Mouse (Mus musculus) regulatory T cell (primary cell): Measurements from ENCODE around the gene Braf.
"Not testable (repeated sequence)": the region's sequence is repeated elsewhere in the genome, so short reads cannot be mapped to it uniquely, and the experiment has no call there.

ENCODE experiments used
- in situ Hi-C: fragments of 300-600 bp; cut with MboI, MseI; formaldehyde crosslinking; loops from one replicate; pipeline ENCODE4 v1.15.1; 2025; ENCODE audit warnings: high pct_unique_total_duplicates

The Braf gene

DNA sequence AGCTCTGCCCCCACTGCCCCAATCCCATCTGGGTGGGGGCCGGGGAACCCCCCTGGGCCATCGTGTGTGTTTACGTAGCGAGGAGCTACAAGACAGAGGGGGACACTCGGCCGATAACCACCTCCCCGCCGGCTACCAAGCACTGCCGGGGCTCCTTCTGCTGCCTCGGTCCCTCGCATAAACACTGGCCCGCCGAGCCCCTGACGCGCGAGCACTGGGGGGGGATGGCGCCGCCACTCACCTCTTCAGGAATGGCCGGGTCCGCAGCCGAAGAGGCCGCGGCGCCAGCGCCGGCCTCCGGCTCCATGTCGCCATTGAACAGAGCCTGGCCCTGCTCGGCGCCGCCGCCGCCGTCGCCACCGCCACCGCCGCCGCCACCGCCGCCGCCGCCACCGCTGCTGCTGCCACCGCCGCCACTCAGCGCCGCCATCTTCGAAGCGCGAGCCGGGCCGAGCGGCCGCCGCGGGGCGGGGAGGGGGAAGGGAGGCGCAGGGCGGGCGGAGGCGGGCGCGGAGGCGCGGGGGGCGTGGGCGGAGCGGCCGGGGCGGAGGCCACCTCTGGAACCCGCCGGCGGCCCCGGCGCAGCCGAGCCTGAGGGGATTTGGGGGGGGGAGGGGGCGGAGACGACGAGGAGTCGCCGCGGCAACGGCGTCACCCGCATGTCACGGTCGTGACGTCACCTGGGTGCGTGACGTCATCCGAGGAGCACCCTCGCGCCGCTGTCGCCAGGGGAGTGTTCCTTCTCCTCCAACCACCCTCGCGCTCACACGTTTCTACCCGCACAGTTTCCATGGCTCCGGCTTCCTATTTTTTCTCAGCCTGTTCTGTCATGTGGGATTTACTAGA lies at the start of gene Braf:
Gene Braf, minus strand, starts transcription at position 598 of the 846 bp plus-strand sequence.
- in situ Hi-C loops, result no loop called here

DNA sequence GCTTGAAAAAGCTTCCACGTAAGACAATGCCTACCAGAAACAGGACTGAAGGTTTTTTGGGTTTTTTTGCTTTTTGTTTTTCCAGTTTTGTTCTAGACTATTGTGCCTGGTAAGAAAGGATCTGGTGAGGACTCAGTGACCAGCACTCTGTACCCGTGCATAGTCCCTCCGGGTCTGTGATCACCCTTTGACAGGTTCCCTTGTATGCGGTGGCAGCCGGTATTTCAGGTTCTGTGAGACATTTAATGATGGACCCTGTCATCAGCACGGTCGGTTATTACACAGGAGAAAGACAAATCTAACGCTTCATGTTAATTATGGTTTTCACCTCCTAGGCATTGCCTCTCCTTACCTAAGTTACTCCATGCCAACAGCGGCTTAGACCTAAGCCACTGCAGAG lies 49.8 kb upstream of the Braf start:
- in situ Hi-C loops, result no loop called here

DNA sequence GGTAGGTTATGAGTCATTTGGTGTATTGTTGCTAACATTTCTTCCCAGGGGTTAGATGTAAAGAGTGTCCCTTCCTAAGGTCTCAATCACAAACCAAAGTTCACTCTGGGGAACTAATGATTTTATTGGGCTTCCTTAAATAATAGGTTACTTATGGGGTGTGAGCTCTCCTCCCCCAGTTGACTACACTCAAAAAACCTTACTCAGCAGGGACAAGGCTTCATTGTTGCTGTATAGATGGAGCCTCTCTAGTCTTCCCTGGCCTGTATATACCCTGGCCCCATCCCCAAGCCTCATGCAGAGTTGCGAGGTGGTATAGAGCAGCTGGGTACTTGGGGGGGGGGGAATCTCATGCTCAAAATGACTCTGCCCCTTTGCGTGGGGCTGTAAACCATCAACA lies 32.0 kb upstream of the Braf start:
- in situ Hi-C loops, result no loop called here

DNA sequence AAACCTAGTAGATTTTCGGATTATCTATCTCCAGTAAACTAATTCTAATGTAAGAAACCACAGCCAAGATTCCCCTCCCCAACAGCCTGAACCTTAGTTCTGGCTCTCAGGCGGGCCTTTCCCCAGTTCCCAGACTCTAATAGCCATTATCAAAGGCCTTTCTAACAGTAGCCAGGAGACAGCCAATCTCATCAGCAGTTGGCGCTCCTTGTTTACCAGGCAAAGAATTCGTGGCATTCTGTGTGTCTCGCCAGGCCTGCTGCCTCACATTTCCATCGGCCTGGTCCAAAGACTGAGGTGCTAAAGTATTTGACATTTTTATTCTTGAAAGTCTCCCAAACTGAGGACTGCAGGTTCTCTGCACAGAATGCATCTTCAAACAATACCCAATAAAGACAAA lies 24.6 kb upstream of the Braf start:
- in situ Hi-C loops, result no loop called here

DNA sequence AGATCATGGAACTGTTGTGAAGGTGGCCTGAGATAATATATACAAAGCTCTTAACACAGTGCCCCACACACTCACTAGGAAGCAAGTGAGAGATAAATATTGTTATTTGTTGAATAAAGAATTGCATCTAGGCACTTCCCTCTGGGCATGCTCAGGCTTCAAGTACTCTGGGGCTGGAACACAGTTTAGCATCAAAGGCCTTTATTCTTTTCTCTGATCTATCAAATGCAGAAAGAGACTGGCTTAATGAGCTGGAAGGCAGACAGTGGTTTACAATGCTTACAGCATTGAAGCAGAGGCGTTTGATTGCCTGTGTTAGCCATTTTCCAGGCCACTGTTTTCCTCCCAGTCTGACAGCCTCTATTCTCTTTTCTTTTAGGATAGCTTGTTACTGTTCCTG lies 21.8 kb upstream of the Braf start:
- in situ Hi-C loops, result no loop called here

DNA sequence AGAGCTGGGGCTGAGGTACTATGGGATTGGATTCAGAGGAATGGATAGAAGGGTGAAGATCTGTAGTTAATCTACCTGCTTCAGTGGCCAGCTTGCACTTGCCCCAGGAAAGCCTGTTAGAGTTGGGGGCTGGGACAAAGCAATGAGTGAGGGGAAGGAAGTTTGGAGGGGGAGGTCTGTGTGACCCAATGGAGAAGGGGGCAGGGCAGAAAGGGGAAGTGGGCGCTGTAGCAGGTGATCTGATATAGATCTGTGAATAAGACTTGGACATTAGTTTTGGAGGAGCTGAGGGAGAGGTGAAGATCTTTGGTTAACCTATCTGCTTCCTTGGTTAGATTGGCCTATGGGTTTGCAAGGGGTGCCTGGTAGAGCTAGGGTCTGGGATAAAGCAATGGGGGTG lies 20.2 kb upstream of the Braf start:
- in situ Hi-C loops, result no loop called here

DNA sequence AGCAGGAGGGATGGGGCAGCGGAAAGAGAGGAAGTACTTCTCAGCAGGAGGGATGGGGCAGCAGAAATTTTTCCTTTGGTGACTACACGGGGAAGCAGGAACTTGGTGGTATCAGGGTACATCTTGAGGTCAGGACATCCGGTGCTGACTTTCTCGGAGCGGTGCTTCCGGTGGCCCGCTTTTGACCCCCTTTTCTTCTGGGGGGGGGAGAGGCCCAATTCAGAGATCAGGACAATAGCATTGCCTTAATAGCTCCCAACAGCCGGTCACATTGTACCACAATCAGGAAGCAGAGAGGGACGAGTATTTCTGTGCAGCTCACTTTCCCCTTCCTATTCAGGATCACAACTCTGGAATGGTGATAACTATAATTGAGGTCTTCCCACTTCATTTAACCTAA lies 14.4 kb upstream of the Braf start:
- in situ Hi-C loops, result not testable (repeated sequence)

DNA sequence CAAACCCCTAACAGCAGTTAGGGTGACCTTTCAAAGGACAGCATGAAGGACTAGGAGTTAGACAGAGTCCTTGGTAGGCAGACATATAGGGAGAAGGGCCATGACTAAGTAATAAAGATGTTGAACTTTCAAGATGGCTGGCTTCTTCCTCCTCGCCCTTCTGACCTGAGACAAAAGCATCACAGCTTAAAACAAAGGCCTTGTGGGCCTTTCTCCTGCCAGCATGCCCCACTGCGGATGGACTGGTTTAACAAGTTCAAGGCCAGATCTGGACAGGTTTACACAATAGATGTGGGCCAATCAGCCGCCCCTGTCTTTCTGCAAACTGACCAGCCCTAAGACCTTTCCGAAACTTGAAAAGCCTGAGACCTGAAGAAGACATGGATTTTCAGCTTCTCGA lies 2.8 kb upstream of the Braf start:
- in situ Hi-C loops, result no loop called here

DNA sequence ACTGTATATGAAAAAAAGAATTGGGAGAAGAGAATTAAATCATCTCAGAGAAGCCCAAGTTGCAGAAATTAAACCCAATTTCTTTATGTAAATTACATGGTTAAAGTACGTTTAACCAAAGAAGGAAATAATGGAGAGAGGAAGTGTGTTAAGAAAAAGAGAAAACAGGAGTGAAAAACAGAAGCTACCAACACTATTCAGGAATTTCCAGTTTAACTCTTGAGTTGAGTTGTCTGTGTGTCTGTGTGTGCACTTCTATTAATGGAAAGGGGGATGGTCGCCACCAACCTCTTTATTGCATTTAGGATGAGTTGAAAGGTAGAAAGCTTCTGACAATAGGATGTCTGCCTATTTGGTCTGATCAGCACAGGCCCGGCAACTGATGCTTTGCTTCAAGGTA lies 886 bp upstream of the Braf start:
- in situ Hi-C loops, result no loop called here

DNA sequence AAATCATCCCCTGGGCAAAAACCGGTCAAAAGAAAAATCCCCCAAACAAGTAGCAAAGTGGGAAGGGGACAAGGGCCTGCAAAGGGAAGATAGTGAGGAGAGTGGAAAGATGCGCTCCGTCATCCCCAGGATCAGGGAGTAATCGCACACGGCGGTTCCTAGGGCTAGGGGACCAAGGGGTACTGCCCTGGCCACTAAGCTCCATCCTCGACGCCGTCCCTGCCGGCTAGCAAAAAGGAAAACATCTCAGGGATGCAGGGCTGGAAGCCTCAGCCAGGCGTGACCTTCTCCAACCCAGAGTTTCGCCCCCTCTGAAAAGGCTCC lies 759 bp downstream of the Braf start:
- in situ Hi-C loops, result no loop called here

DNA sequence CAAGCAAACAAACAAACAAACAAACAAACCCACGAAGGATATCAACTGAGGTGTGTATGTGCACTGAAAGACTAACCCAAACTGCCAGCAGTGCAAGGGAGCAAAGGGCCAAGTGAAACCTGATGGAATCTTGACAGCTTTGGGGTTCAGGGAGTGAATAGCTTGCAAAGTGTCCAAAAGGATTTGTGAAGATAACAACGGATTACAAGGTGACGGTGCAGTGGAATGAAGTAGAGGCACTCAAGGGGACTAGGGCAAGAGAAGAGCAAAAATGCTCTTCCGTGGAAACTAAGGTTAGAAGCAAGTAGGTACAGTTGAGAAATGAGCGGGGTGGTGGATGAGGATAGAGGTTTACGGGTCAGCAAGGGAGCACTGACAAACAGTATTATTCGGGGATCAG lies 1.2 kb downstream of the Braf start:
- in situ Hi-C loops, result no loop called here

DNA sequence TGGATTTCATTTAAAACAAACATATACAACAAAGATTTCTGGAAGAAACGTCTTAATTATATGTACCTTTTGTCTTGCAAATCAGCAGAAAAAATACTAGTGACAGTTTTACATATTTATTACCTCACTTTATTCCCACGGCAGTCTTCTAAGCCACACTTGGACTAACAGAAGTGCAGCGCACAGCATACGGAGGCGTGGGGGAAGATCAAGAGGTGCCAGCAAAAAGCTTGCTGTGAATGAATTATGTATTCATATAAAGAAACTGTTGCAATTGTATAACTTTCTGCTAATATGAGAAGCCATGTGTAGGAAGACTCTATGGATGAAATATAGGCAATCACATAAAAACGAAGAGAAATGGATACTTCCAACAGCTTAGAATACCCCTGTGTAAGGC lies 6.7 kb downstream of the Braf start:
- in situ Hi-C loops, result no loop called here

DNA sequence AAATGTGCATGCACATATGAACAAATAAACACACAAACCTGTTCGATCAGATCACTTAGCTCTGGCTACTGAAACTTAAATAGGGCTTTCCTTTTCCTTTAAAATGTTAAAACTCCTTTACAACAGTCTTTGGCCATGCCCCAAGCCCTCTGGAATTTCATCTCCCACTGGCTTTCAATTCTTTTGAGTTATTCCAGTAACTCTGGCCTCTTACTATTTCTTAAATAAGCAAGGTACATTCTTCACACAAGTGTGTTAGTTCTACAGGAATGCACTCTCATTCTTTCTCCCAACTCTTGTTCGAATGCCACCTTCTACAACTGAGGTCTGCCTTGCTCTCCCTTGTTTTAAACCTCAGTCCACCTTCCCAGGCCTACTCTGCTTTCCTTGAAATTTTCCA lies 8.2 kb downstream of the Braf start:
- in situ Hi-C loops, result no loop called here

DNA sequence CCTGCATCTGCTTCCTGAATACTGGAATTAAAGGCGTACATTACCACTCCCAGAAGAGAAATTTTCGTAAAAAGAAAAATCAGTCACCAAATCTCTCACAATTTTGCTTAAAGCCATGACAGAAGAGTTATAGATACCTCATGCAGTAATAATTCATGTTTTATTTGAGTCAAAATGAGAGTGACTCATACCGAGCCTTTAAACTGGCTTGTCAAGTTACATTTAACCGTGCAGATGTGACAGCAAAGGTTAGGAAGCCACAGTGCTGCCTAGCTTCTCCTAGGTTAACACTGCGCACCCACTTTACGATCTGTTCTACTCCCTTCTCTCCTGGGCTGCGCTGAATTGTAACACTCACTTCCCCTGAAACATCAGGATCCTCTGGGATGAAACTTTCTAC lies 10.9 kb downstream of the Braf start:
- in situ Hi-C loops, result no loop called here

DNA sequence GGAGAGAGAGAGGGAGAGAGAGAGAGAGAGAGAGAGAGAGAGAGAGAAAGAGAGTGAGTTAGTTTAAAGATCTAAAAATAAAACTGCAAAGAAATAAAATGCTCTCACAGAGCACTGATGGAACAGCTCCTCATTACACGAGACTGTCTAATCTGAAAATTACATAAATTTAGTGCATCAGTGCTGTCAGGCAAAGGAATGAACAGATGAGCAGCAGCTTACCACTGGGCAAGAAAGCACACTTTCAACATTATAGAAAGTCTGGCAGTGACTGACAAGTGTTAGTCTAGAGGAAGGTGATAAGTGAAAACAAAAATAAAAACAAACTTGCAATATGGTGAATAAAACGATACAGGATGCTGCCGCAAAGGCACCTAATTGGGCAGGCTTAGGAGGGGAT lies 11.9 kb downstream of the Braf start:
- in situ Hi-C loops, result no loop called here

DNA sequence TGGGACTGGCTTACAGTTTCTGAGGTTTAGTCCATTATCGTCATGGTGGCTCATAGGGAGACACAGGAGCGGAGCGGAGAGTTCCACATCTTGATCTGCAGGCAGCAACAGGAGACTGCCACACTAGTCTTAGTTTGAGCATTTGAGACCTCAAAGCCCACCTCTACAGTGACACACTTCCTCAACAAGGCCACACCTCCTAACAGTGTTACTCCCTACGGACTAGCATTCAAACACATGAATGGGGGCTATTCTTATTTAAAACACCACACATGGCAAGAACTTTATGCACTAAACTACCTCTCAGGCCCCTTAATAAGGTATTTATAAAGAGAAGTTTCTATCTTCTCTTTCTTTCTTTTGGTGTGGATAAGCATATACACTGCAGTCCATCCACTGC lies 19.6 kb downstream of the Braf start:
- in situ Hi-C loops, result no loop called here

DNA sequence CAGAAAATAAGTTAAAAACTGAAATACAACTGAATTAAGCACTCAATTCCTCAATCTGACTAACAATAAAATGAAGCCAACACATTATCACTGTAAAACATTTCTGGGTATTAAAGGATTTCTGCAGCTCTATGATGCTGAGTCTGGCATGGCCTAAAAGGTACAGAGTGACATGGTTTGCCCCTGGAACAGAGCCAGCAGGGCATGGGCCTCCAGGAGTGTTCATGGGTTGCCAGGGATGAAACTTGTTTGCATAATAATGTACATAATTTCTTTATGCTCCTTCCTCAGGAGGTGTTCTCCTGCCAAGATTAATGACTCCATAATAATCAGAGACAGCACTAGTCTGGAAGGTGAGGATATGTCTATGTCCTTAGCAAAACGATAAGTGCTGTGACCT lies 32.1 kb downstream of the Braf start:
- in situ Hi-C loops, result no loop called here

DNA sequence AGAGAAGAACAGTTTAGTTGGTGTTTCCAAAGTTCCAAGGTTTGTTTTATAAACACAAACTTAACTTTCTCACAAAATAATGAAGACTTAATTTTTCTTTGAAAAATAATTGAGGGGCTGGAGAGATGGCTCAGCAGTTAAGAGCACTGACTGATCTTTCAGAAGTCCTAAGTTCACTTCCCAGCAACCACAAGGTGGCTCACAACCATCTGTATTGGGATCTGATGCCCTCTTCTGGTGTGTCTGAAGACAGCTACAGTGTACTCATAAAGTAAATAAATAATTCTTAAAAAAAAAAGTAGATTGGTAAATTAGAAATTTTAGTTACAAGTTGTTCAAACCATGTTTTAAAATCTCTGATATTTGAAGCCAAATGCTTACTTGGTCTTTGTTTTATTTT lies 38.4 kb downstream of the Braf start:
- in situ Hi-C loops, result not testable (repeated sequence)

DNA sequence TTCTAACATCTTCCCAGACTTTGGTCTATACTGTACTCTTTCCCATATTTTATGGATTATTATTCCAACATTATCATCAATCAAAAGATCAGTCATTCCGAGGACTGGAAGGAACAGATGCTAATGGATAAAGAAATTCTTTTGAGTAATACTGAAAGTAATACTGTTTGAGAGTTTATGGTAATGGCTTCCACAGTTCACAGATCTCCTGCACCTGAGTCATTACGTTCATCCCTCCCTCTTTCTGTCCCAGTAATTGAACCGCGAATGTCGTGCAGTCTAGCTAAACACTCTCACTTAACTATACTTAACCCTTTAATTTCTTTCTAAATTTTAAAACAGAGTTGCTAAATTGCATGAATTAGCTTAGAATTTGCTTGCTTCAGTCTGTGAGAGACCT lies 43.5 kb downstream of the Braf start:
- in situ Hi-C loops, result no loop called here

DNA sequence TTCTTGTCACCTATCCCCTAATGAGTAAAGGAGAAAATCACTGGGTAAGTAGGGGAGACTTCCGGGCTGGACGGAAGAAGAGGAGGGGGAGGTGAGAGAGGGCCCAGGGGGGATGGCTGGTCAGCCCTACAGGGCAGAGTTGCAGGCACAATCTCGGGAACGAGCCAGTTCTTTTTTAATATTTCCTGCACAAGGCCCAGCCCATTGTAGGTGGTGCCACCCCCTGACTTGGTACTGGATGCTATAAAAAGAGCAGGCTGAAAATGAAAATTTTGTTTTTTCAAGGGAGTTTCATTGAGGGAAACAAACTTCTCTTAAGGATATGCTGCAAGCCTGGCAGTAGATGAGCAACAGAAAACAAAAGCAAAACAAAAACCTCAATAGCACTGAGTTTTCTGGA lies 44.7 kb downstream of the Braf start:
- in situ Hi-C loops, result no loop called here

DNA sequence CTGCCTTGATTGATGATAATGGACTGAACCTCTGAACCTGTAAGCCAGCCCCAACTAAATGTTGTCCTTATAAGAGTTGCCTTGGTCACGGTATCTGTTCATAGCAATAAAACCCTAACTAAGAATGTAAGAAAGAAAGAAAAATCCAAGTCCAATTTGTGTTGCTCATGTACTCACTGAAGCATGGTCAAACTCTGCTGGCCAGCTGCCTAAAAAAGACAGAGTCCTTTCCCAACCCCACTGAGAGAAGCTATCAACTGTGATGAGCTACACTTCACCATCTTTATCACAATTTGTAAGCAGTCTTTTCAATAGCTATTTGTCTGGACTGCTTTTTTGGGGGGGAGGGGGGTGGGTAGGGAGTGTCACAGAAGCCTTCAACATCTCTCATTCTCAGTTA lies 47.0 kb downstream of the Braf start:
- in situ Hi-C loops, result no loop called here

DNA sequence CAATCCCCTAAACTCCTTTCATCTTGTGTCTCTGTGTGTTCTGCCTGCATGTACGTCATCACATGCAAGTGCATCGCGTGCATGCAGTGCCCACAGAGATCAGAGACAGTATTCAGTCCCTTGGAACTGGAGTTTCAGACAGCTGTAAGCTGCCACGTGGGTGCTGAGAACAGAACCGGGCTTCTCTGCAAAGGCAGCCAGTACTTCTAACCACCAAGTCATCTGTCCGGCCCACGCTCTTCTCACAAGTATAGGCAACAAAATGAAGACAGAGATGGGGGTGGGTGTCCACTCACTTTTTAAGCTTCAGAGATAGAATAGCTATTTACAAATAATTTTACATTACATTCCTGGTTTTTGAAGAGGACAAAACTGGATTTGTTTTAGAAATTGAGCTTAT lies 50.2 kb downstream of the Braf start:
- in situ Hi-C loops, result no loop called here

DNA sequence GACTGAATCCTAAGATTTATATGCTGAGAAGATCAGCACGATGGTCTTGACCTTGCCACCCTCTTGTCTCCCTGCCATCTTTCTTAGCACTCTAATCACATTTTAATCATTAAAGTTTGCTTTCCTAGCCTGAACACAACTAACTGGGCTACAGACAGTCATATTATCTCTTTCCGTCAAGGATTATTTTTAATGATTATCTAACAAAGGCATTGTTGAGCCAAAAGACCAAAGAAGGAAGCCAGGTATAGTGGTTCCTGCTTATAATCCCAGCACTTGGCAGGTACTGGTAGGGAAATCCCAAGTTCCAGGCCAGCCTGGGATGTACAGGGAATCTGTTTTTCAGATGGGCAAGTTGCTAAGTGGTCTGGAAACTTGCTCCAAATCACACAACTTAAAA lies 114.0 kb downstream of the Braf start:
- in situ Hi-C loops, result no loop called here

DNA sequence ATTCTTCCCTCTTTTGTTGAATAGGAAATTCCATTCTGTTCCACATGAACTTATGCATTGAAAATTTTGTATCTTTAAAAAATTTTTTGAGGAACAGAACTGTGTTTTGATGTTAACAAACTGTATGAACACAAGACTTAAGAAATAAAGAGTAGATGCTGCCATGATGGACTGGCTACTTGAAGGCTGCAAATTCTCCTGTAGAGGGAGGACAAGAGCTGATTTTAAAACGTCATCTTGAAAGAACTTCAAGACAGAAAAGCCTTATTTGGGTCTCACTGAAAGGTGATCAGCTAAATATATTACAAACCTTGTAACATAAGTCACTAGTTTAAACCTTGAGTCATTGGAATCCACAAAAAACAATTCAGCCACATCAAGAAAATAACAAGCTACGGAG lies 115.1 kb downstream of the Braf start:
- in situ Hi-C loops, result no loop called here
